Mouse (Mus musculus) ES-Bruce4 (cell line): ENCODE measurements around the gene Defa17.
"Not testable (repeated sequence)": the region's sequence is repeated elsewhere in the genome, so short reads cannot be mapped to it uniquely, and the experiment has no call there.

Source experiments
- CTCF ChIP-seq: IDR thresholded peaks from one replicate; pipeline ENCODE4 v1.8.1; 2011; ENCODE audit warnings: low read depth, low read length
- POLR2A ChIP-seq: IDR thresholded peaks from one replicate; pipeline ENCODE4 v1.8.1; 2011; ENCODE audit warnings: low read length; ENCODE audit not compliant: insufficient read depth

DNA sequence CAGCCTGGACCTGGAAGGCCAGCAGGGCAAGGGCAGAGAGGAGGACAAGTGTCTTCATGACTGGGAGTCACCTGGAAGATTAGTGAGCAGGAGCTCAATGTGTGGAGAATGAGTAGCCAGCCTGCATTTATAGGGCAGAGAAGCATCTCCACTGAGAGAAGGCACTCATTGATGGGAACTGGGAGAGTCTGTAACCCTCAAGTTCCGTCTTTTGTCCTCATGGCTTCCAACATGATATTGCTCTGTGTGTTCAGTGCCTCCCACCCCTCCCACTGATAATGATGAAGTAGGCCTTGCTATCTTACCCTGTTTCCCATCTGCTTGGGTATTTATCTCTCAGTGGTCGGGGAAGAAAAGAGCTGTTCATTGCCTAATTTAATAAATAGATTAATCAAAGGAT, 48.0 kb downstream of the Defa17 start, which contains the start of gene AY761184:
- not testable (repeated sequence) for TF ChIP-seq CTCF, POLR2A
